Mouse (Mus musculus) NIH3T3 (cell line): Measurements from ENCODE around the gene Wdfy3.

Experiments
- DNase-seq: peaks from one replicate; pipeline ENCODE4 v3.0.0-alpha.2; 2012; ENCODE audit warnings: low read depth

The Wdfy3 gene

GRCm38 (mm10) chr5:102001026-102001425 lies 68.7 kb downstream of the Wdfy3 start:
- no peak for DNase-seq

- DNase-seq, result no peak
These were observed 70.8 kb downstream of the Wdfy3 start for GRCm38 (mm10) chr5:101998971-101999370.

- DNase-seq, result no peak
These were observed 73.5 kb downstream of the Wdfy3 start for GRCm38 (mm10) chr5:101996036-101996735.

GRCm38 (mm10) chr5:101995451-101995995 lies 74.2 kb downstream of the Wdfy3 start:
- peak; percentile 25 for DNase-seq

GRCm38 (mm10) chr5:101993996-101994395 lies 75.7 kb downstream of the Wdfy3 start:
- DNase-seq, result no peak

- DNase-seq, result no peak
These were observed 76.6 kb downstream of the Wdfy3 start for GRCm38 (mm10) chr5:101992969-101993670.

- no peak for DNase-seq
These were observed 79.3 kb downstream of the Wdfy3 start for GRCm38 (mm10) chr5:101990298-101990845.

GRCm38 (mm10) chr5:101988476-101988875 lies 81.2 kb downstream of the Wdfy3 start:
- no peak for DNase-seq

GRCm38 (mm10) chr5:101986694-101987093 lies 83.0 kb downstream of the Wdfy3 start:
- no peak for DNase-seq

- no peak for DNase-seq
These were observed 87.5 kb downstream of the Wdfy3 start for GRCm38 (mm10) chr5:101982239-101982638.

- DNase-seq, result no peak
These were observed 90.1 kb downstream of the Wdfy3 start for GRCm38 (mm10) chr5:101979594-101979993.

GRCm38 (mm10) chr5:101972594-101972993 lies 97.1 kb downstream of the Wdfy3 start:
- peak; percentile 8 for DNase-seq

- DNase-seq, result no peak
These were observed 101.4 kb downstream of the Wdfy3 start for GRCm38 (mm10) chr5:101968153-101968851.

- no peak for DNase-seq
These were observed 101.9 kb downstream of the Wdfy3 start for GRCm38 (mm10) chr5:101967832-101968152.

- no peak for DNase-seq
These were observed 106.9 kb downstream of the Wdfy3 start for GRCm38 (mm10) chr5:101962824-101963223.

GRCm38 (mm10) chr5:101959369-101959768 lies 110.4 kb downstream of the Wdfy3 start:
- no peak for DNase-seq

GRCm38 (mm10) chr5:101958941-101959340 lies 110.8 kb downstream of the Wdfy3 start:
- DNase-seq, result no peak

GRCm38 (mm10) chr5:101957419-101957818 lies 112.3 kb downstream of the Wdfy3 start:
- DNase-seq, result no peak

GRCm38 (mm10) chr5:101954393-101955340 lies 115.1 kb downstream of the Wdfy3 start:
- DNase-seq, result no peak

GRCm38 (mm10) chr5:101951918-101952317 lies 117.8 kb downstream of the Wdfy3 start:
- no peak for DNase-seq

- no peak for DNase-seq
These were observed 120.4 kb downstream of the Wdfy3 start for GRCm38 (mm10) chr5:101949323-101949722.
